Comparison of ENCODE assay signal across 8 mouse cellular contexts in the genomic region with DNA sequence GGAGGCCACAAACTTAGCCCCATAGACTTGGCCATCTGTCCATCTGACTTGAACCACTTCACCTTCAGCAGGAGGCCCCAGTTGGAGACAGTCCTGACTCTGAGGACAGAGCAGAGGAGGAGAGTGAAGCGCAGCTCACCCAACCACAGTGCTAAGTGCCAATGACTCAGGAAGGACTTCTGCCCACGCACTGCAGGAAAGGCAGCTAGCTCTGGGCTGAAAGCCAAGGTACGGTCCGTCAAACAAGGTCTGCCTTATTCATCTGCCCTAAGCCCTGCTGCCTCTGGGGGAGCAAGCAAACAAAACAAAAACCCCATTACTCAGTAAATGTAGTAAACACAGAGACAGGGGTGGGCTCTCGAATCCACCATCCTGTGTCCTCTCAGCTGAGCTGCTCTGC. TPM values are rescaled to one million over a fixed set of nuclear protein-coding genes. Genes with fewer than 3 reads are reported as not detected.
DNase-seq lines count a peak whose midpoint lies in the region; ATAC-seq and TF ChIP-seq lines count a peak whose summit lies in the region.

No protein-coding gene starts in this region.

- no peak overlapping the region for H3K4me2 ChIP-seq in kidney, embryonic 14.5 days (replicated peaks; ENCODE audit: low read depth, low read length)
- peak overlapping the region; percentile 60 for H3K4me2 ChIP-seq in myocyte (ENCODE audit: low read depth)

- no peaks in the 10 kb centered on the region for H3K27me3 ChIP-seq in kidney, adult 2 months (replicated peaks; ENCODE audit: control insufficient read depth, insufficient read depth, low read length)
- H3K27me3 ChIP-seq in kidney, embryonic 14.5 days (ENCODE audit: control insufficient read depth, insufficient read depth, low read length) = no peaks in the 10 kb centered on the region
- H3K27me3 ChIP-seq in myocyte (ENCODE audit: control insufficient read depth, insufficient read depth, insufficient read length) = no peaks in the 10 kb centered on the region

- H3ac ChIP-seq in myocyte (ENCODE audit: control insufficient read depth, insufficient read length) = no peak overlapping the region

- ATAC-seq in kidney, embryonic 14.5 days (ENCODE audit: low FRiP score, low TSS enrichment) = no peak
- no peak for ATAC-seq in megakaryocyte, adult 5-6 weeks (ENCODE audit: poor library complexity, severe bottlenecking)

- H3K9ac ChIP-seq in kidney, embryonic 14.5 days (ENCODE audit: low read depth, low read length) = no peak overlapping the region

- peaks cover 4% of the 10 kb centered on the region; the same call in 1 of the 2 replicates for H3K36me3 ChIP-seq in kidney, adult 2 months (ENCODE audit: control insufficient read depth, insufficient read depth, low read length)
- H3K36me3 ChIP-seq in kidney, embryonic 14.5 days (ENCODE audit: control insufficient read depth, insufficient read depth, low read length) = peaks cover 77% of the 10 kb centered on the region
- H3K36me3 ChIP-seq in myocyte (ENCODE audit: control insufficient read depth, insufficient read depth) = peaks cover 46% of the 10 kb centered on the region

- peak; percentile 25; the same call in 1 of the 2 replicates for TF ChIP-seq CTCF in kidney, adult 2 months (conservative IDR thresholded peaks at IDR 0.05; ENCODE audit: insufficient read depth, insufficient read length, low read depth, low read length)

- no peaks in the 10 kb centered on the region for H3K9me3 ChIP-seq in kidney, embryonic 14.5 days (ENCODE audit: control insufficient read depth, low read length)

- H3K27ac ChIP-seq in kidney, adult 2 months (ENCODE audit: insufficient read depth, low read depth, low read length) = peak overlapping the region; percentile 43; the same call in 1 of the 2 replicates
- no peak overlapping the region for H3K27ac ChIP-seq in kidney, embryonic 14.5 days (ENCODE audit: low read depth, low read length)

- DNase-seq in kidney, adult 2 months = peak; percentile 95
- DNase-seq in adrenal gland, postnatal 10 days = peak; percentile 85
- DNase-seq in frontal cortex, postnatal 10 days (ENCODE audit: low spot score in 2 of 2) = peak; percentile 49 to 51
- peak; percentile 89 for DNase-seq in kidney, postnatal 14 days
- no peak for DNase-seq in embryo, embryonic 11 days

- no peak for TF ChIP-seq POLR2A in kidney, adult 2 months (IDR thresholded peaks at IDR 0.05; ENCODE audit: low read depth, low read length)
- peak; percentile 46 for TF ChIP-seq POLR2A in myocyte (IDR thresholded peaks at IDR 0.05; ENCODE audit: insufficient read length, low read depth)

- H3K4me3 ChIP-seq in kidney, adult 2 months (ENCODE audit: insufficient read depth, low read depth, low read length) = no peak overlapping the region
- H3K4me3 ChIP-seq in kidney, embryonic 14.5 days (ENCODE audit: low read length) = no peak overlapping the region
- no peak overlapping the region for H3K4me3 ChIP-seq in myocyte

- peaks cover 4% of the 10 kb centered on the region for H3K79me2 ChIP-seq in myocyte (ENCODE audit: control insufficient read depth, insufficient read depth)

- WGBS in kidney, adult 2 months = 6% methylated on average over 5 of the region's 5 CpGs
- WGBS in kidney, embryonic 14.5 days = 74% methylated on average over 5 of the region's 5 CpGs

- peaks cover 24% of the 10 kb centered on the region for H3K4me1 ChIP-seq in kidney, adult 2 months (ENCODE audit: control insufficient read depth, insufficient read depth, low read length)
- H3K4me1 ChIP-seq in kidney, embryonic 14.5 days (ENCODE audit: control insufficient read depth, insufficient read depth, low read length) = peaks cover 6% of the 10 kb centered on the region

TF ChIP-seq in myocyte, 11 proteins besides CTCF, POLR2A, EP300 and RAD21:
- TF ChIP-seq MYOD1 (IDR thresholded peaks at IDR 0.05; ENCODE audit: control insufficient read depth in 1 of 3, insufficient read length in 2 of 3, low read depth in 2 of 3) (peak in 1 of 3 experiments; percentile 55), POLR2AphosphoS2 (IDR thresholded peaks at IDR 0.05; ENCODE audit: insufficient read length, low read depth) (peak; percentile 75), USF1 (IDR thresholded peaks at IDR 0.05; ENCODE audit: low read depth) (no peak), TCF12 (IDR thresholded peaks at IDR 0.05; ENCODE audit: insufficient read depth, poor library complexity, severe bottlenecking) (no peak), SRF (IDR thresholded peaks at IDR 0.05; ENCODE audit: control insufficient read depth, insufficient read length, low read depth) (no peak), MYOG (IDR thresholded peaks at IDR 0.05; ENCODE audit: control insufficient read depth in 1 of 3, insufficient read depth in 1 of 3, insufficient read length in 2 of 3, low read depth in 2 of 3) (peak in 1 of 3 experiments; percentile 33), E2F4 (IDR thresholded peaks at IDR 0.05; ENCODE audit: insufficient read depth) (no peak)

RNA-seq across cellular contexts. Expression of gene St3gal3, which starts 4.2 kb away (rescaled TPM):
- 49.1 and 50.7 TPM in 2 replicates for polyA plus RNA-seq in kidney, adult 2 months (2012; rRNA removed)
- polyA plus RNA-seq in kidney, embryonic 14.5 days (2014; fragmentation: Nextera tagmentation; extraction: Ambion mirVana) = 6.8 and 11.0 TPM in 2 replicates
- 10 to 100 TPM; 30.5 to 32.0 TPM for total RNA-seq in adrenal gland, postnatal 10 days (2021)
- 45.1 TPM for polyA plus RNA-seq in myocyte (2012; fragmentation: generic; extraction: Trizol)
- 5.3 and 7.3 TPM in 2 replicates for total RNA-seq in megakaryocyte, adult 5-6 weeks (2015)
- 6.6 and 7.2 TPM in 2 replicates for total RNA-seq in megakaryocyte, adult 5-6 weeks (2017)

RNA-seq across cellular contexts. Expression of gene Kdm4a, which starts 41.0 kb away (rescaled TPM):
- 31.9 and 34.0 TPM in 2 replicates for polyA plus RNA-seq in kidney, adult 2 months (2012; rRNA removed)
- polyA plus RNA-seq in kidney, embryonic 14.5 days (2014; fragmentation: Nextera tagmentation; extraction: Ambion mirVana) = 35.2 and 58.8 TPM in 2 replicates
- total RNA-seq in adrenal gland, postnatal 10 days (2021) = 10 to 100 TPM; 34.6 to 47.5 TPM
- 66.6 TPM for polyA plus RNA-seq in myocyte (2012; fragmentation: generic; extraction: Trizol)
- 11.0 and 14.2 TPM in 2 replicates for total RNA-seq in megakaryocyte, adult 5-6 weeks (2015)
- total RNA-seq in megakaryocyte, adult 5-6 weeks (2017) = 29.1 and 34.3 TPM in 2 replicates
